Mouse (Mus musculus): ENCODE results near the gene Nek9. TPM values are rescaled to one million over a fixed set of nuclear protein-coding genes. Genes with fewer than 3 reads are reported as not detected.

Nek9 gene
- total RNA-seq (2021) = 10 to 100 TPM; 75.6 to 75.8 TPM
- long read RNA-seq, experiment 1, full-length matches to known transcripts = 3 of 13 reads
- long read RNA-seq, experiment 1, partial matches to known transcripts = 4 of 13 reads
- long read RNA-seq, experiment 1, other reads (novel, unspliced or antisense) = 6 of 13 reads
- long read RNA-seq, experiment 2, full-length matches to known transcripts = 2 of 16 reads
- long read RNA-seq, experiment 2, partial matches to known transcripts = 6 of 16 reads
- long read RNA-seq, experiment 2, other reads (novel, unspliced or antisense) = 8 of 16 reads

DNA sequence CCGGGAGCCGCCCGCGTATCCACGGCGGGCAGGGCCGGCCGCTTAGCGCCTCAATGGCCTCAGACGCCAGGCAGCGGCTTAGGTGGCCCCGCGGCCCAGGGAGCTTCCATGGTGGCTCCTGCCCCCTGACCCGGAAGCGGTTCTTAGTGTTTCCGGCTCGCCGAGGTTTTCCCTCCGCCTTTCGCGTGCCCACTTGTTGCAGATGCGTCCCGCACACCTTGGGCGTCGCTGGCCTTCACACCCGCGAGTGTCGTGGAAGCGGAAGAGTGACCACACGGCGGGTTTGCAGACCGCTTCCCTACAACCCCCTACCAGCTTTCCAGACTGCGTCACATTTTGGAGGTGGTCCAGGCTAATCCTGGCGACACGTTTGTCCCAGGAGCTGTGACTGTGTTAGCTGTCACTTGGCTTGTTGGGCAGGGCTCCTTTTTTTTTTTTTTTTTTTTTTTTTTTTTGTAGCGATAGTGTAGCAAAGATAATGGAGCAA is at the start of gene Nek9:
TSS of gene Nek9 (minus strand) at position 120 of the 487 bp plus-strand sequence.
- intact Hi-C loops (cut with DNase I) = no loop called here
- peak; percentile 92 to 96 for DNase-seq

DNA sequence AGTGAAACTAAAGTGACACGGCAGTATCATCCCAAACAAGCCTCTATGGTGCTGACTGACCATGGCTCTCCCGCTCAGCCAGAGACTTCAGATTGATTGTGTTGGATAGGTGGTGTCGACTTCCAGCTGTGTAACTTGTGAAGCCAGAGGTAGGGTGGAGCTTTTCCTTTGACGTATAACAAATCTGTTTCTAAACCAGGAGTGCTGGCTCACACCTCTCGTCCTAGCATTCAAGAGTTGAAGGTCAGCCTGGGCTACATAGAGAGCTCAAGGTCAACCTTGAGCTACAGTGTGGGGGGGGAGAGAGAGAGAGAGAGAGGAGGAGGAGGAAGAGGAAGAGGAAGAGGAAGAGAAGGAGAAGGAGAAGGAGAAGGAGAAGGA is 46.8 kb upstream of the Nek9 start:
- DNase-seq = no peak
- intact Hi-C loops (cut with DNase I) = loop anchor here (5.0 kb wide), 1 partner anchor 41 kb away; no protein-coding TSS in a partner anchor

GRCm38 (mm10) chr12:85385329-85385994 is 46.3 kb upstream of the Nek9 start:
- DNase-seq = peak; percentile 12 to 18
- intact Hi-C loops (cut with DNase I) = loop anchor here (5.0 kb wide), 1 partner anchor 42 kb away; no protein-coding TSS in a partner anchor

- DNase-seq = no peak
- intact Hi-C loops (cut with DNase I) = loop anchor here (5.0 kb wide), 1 partner anchor 36 kb away; no protein-coding TSS in a partner anchor
Measured at GRCm38 (mm10) chr12:85382761-85383680, 43.9 kb upstream of the Nek9 start.

DNA sequence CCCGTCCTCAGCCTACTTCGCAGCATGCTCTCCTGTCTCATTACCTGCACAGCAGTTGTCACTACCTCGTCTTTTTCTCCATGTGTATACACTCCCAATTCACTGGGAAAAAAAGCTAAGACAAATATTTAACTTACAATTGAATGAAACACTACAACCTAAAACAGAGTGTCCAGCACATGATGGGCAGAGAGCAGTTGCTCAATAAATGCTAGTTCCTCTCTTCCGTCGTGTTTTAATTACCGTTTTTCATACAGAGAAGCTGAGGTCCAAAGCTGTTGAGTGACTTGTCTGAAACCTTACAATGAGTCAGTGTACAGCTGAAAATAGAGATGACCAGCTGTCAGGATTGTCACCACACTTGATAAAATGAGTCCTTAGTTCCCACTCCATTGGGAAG is 42.4 kb upstream of the Nek9 start:
- DNase-seq = no peak
- intact Hi-C loops (cut with DNase I) = loop anchor here (5.0 kb wide), 1 partner anchor 34 kb away; no protein-coding TSS in a partner anchor

- intact Hi-C loops (cut with DNase I) = loop anchor here (5.0 kb wide), 1 partner anchor 34 kb away; no protein-coding TSS in a partner anchor
- DNase-seq = no peak
Measured at GRCm38 (mm10) chr12:85380942-85381341, 41.8 kb upstream of the Nek9 start.

- intact Hi-C loops (cut with DNase I) = loop anchor here (5.0 kb wide), 1 partner anchor 33 kb away; no protein-coding TSS in a partner anchor
- no peak for DNase-seq
Measured at GRCm38 (mm10) chr12:85380308-85380707, 41.1 kb upstream of the Nek9 start.

DNA sequence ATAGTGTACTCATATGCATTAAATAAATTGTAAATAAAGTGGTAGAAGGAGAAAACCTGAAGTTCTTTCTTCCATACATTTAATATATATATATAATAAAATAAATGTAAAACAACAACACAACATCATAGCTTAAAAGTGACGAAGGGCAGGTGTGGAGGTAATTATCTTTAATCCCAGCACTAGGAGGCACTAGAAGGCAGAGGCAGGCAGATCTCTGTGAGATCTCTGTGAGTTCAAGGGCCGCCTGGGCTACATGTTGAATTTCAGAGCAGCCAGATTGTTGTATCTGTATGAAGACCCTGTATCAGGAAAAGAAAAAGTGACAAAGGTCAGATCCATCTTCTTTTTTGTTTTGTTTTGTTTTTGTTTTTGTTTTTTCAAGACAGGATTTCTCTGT is 39.1 kb upstream of the Nek9 start:
- intact Hi-C loops (cut with DNase I) = loop anchor here (10.0 kb wide), 1 partner anchor 107 kb away; no protein-coding TSS in a partner anchor

DNA sequence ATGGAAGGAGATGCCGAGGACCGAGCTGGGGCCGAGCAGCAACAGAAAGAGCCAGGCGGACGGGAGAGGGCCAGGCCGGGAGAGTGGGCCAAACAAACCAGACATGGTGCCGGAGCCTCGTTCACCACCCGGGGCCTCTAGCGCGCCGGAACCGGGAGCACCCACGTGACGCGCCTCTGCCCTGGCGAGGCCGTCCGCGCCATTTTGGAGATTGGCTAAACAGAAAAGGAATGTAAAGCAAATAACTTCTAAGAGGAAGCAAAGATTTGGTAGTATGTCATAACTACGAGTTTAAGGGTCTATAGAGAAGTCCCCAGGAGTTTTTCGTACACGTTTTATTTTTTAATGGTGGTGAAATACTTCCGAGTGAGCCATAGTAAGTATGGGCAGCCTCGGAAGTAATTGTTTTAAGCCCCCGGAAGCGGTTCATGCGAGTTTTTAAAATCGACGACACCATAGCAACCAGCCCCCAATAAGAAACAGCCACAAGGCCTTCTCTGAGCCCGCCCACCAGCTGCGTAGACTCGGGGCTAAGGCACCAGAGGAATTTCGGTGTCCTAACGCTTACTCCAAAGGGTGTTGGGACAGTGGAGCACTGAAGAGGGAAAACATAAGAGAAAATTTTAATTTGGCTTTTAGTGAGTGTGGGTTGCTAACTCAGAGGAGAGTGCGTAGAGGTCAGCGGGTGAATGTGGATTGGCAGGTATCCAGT is 35.6 kb upstream of the Nek9 start, which contains the start of gene Tmed10:
TSS of gene Tmed10 (minus strand) at position 287 of the 712 bp plus-strand sequence.
- intact Hi-C loops (cut with DNase I) = loop anchor here (10.0 kb wide), 1 partner anchor 110 kb away; no protein-coding TSS in a partner anchor
- DNase-seq = peak; percentile 86 to 89

More for the DNA sequence above, 39.1 kb upstream of the Nek9 start:
- DNase-seq = no peak

- intact Hi-C loops (cut with DNase I) = loop anchor here (10.0 kb wide), 1 partner anchor 111 kb away; no protein-coding TSS in a partner anchor
Measured at GRCm38 (mm10) chr12:85373591-85374560, 34.7 kb upstream of the Nek9 start.

GRCm38 (mm10) chr12:85372068-85372665 is 33.0 kb upstream of the Nek9 start:
- intact Hi-C loops (cut with DNase I) = loop anchor here (10.0 kb wide), 1 partner anchor 113 kb away; no protein-coding TSS in a partner anchor
- no peak for DNase-seq

More at GRCm38 (mm10) chr12:85373591-85374560, 34.7 kb upstream of the Nek9 start:
- peak; percentile 79 to 81 for DNase-seq

DNA sequence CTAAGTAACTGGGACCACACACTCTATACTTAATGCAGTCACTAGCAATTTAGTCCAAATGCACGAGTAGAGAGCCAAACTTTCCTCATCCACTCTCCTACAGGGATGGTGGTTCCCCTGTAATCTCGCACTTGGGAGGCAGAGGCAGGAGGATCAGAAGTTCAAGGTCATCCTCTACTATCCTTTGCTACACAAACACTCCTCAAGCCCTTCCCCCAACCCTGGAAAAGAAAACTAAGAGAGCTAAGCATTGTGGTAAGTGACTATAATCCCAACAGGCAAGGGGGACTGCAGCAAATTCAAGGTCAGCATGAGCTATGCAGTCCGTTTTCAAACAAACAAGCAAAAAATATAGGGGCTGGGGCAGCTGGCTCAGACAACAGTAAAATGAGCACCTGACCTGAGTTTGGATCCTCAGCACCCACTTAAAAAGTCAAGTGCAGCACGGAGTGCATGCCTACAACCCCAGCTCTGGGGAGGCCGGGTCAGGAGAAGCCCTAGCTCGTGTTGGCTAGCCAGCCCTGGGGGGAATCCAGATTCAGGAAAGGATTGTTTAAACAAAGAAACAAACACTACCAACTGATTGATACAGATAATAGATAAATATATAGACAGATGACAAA is 29.4 kb upstream of the Nek9 start:
- DNase-seq = no peak
- intact Hi-C loops (cut with DNase I) = no loop called here

DNA sequence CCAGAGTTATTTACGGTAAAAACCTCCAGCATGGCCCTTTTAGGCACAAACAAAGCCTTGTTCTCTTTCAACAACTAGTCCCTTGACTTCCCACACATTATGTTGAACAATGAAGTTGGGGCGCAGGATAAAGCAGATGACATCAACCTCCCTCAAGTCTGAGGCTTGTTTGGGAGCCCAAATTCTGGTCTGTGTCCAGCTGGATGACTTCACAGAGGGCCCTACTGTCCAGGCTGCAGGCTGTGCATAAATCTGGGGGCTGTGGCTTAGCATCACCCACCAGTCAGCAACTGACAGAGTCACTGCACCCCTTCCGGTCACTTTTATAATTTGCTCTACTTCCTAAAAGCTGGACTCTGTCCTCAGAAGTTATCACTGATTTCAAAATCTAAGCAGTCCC is 27.1 kb upstream of the Nek9 start:
- DNase-seq = peak in 1 of 2 experiments; percentile 46
- intact Hi-C loops (cut with DNase I) = no loop called here

DNA sequence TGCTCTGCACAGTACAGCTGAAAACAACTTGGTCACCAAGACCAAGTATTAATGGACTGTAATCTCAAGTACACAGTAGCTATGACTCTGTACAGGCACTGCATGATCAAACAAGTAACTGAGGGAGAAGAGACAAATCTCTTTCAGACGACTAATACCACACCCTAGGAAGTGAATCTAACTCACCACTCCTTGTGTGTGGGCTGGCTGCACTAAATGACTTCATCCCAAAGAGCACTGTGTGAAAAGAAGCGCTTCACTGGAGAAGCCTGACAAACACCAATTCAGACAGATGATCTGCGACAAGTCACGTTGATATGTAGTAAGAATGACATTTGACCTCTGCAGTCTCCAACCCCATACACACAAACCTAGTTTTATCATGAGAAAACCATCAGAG is 23.3 kb upstream of the Nek9 start:
- intact Hi-C loops (cut with DNase I) = no loop called here
- DNase-seq = no peak

DNA sequence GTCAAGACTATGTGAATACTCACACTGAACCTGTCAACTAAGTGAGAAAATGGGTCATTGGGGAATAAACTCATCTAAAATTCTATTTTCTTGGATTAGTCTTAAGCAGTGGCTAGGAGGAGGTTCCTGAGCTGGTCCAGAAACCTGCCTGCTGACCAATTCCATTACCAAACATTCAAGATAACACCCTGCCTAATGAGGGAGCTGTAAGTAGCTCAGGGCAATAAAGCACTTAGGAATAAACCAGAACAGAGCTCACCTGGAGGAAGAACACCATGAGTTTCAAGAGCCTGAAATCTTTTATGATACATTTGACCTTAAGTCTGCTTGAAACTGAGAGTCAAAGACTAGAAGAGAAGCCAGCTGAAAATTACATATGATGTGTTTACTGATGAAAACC is 22.4 kb upstream of the Nek9 start:
- DNase-seq = no peak
- intact Hi-C loops (cut with DNase I) = no loop called here

DNA sequence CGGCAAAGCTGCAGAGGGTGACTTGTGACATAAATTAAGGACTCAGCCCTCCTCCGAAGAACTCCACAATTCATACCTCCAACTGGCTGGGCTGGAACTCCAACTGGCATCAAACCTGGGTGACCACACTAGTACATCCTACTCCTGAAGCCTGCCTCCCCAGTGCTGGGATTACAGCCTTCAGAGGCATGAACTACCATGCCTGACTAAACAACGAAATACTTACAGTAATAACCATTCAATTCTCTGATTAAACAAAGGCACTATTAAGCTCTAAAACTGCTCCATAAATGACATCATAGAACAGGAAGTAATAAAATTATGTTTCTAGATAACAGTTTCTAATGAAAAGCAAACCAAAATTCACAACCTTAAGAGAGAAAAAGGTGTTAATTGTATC is 22.0 kb upstream of the Nek9 start:
- intact Hi-C loops (cut with DNase I) = no loop called here

GRCm38 (mm10) chr12:85354061-85354460 is 14.9 kb upstream of the Nek9 start:
- intact Hi-C loops (cut with DNase I) = no loop called here
- DNase-seq = no peak

More for the DNA sequence above, 22.0 kb upstream of the Nek9 start:
- no peak for DNase-seq

Measured in heart, postnatal 14 days (tissue).